Mouse (Mus musculus) liver, adult 2 months (tissue): ENCODE data around the gene Vmn1r224. TPM values are rescaled to one million over a fixed set of nuclear protein-coding genes. Genes with fewer than 3 reads are reported as not detected.

Experiments used
- DNase-seq: peaks from one replicate; pipeline ENCODE4 v3.0.0-alpha.2; 2011; ENCODE audit warnings: low read depth, low spot score; ENCODE audit errors: extremely low read depth
- H3K27ac ChIP-seq: fragments of 200-500 bp; replicated peaks from 2 replicates; pipeline ENCODE4 v1.5.1; 2012; ENCODE audit warnings: low read depth, mild to moderate bottlenecking, control low read depth, inconsistent platforms, low read length; ENCODE audit not compliant: insufficient read depth
- H3K27me3 ChIP-seq: fragments of 200-500 bp; 2 replicates; pipeline ENCODE4 v1.6.1; 2012; ENCODE audit warnings: mild to moderate bottlenecking, moderate library complexity, low read length, inconsistent platforms; ENCODE audit not compliant: control insufficient read depth, insufficient read depth
- H3K36me3 ChIP-seq: fragments of 200-500 bp; 2 replicates; pipeline ENCODE4 v1.6.1; 2012; ENCODE audit warnings: low read length, inconsistent platforms; ENCODE audit not compliant: control insufficient read depth, insufficient read depth
- H3K4me1 ChIP-seq: fragments of 200-500 bp; 2 replicates; pipeline ENCODE4 v1.6.1; 2011; ENCODE audit warnings: low read length; ENCODE audit not compliant: control insufficient read depth, insufficient read depth
- H3K4me3 ChIP-seq: fragments of 200-500 bp; 2 replicates; pipeline ENCODE4 v1.5.1; 2011; ENCODE audit warnings: low read depth, mild to moderate bottlenecking, control low read depth, low read length, moderate library complexity; ENCODE audit not compliant: insufficient read depth
- H3K79me2 ChIP-seq: fragments of 200-500 bp; 2 replicates; pipeline ENCODE4 v1.6.1; 2012; ENCODE audit warnings: inconsistent platforms, mild to moderate bottlenecking, low read length, moderate library complexity; ENCODE audit not compliant: control insufficient read depth, insufficient read depth
- H3K9ac ChIP-seq: fragments of 200-500 bp; 2 replicates; pipeline ENCODE4 v1.6.1; 2012; ENCODE audit warnings: low read depth, mild to moderate bottlenecking, control low read depth, inconsistent platforms, low read length
- CTCF ChIP-seq: fragments of 200-500 bp; IDR thresholded peaks from 2 replicates; pipeline ENCODE4 v1.5.1; 2011; ENCODE audit warnings: low read depth, low read length, control low read depth
- POLR2A ChIP-seq: fragments of 200-500 bp; IDR thresholded peaks from 2 replicates; pipeline ENCODE4 v1.6.1; 2011; ENCODE audit warnings: low read length, control low read depth; ENCODE audit not compliant: insufficient read depth; ENCODE audit errors: extremely low read depth
- WGBS: fragments of 180-500 bp; shearing (Covaris S2); methylation state at CpG from one replicate; pipeline ENCODE4 v1.1.7; 2018; 5-methylcytosine and 5-hydroxymethylcytosine counted together
- polyA plus RNA-seq: library from polyadenylated mRNA; depleted of rRNA; stranded (reverse); fragments of >200 nt; gene quantifications from 2 replicates; pipeline ENCODE4 v1.2.3, GENCODE M21; 2012; rRNA removed
- total RNA-seq: library from RNA; depleted of rRNA; stranded (reverse); fragments of >200 nt; gene quantifications from 2 replicates; pipeline ENCODE4 v1.2.3, GENCODE M21; 2014; rRNA removed

Vmn1r224 gene
- total RNA-seq: not detected in 2 replicates
- not detected in 2 replicates for polyA plus RNA-seq

DNA sequence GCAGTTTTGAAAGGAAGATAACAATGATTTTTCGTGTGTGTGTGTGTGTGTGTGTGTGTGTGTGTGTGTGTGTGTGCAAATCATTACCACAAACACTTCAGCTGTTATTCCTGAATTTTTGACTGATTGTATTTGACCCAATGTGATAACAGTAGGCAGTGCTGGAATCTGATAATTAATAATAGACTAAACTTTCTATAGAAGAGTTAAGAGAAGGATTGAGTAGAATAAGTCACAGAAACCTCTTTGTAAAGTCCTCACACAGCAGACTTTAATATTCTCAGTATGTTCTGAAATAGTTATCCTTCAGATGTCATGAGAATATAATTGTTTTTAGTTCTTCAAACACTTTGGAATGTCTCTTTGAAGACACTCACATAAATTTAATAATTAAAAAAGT is at the start of gene Vmn1r224:
Vmn1r224 (plus strand) TSS at position 301 of the 400 bp plus-strand sequence.
- TF ChIP-seq CTCF: no peak
- no peak for TF ChIP-seq POLR2A
- Histone ChIP-seq H3K27ac (no peak within 1 kb of the TSS), H3K4me3 (no peak within 1 kb of the TSS), H3K36me3 (no peaks in the 10 kb centered on the region), H3K79me2 (no peaks in the 10 kb centered on the region), H3K4me1 (no peaks in the 10 kb centered on the region), H3K27me3 (no peaks in the 10 kb centered on the region), H3K9ac (no peak within 1 kb of the TSS)
- no peak for DNase-seq
- 22% methylated on average over 1 of the region's 1 CpGs for WGBS

DNA sequence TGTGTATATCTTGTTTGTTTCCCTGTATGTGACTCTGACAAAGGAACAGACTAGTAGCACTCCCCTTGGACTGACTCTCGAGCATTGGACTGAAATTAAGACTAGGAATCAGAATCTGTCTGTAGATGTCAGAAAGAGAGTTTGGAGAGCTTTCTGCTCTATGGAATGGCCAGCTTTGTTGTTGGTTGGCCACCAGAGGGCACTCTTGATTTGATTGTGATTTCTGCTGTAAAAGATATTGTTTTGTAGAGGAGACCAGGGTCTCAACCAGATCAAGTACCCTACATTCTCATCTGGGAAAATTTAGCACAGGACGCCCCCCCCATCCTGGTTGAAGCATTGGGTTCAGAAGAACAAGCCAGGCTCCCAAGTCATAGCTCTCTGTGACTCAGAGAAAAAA is 14.8 kb upstream of the Vmn1r224 start:
- no peak for DNase-seq
- Histone ChIP-seq H3K79me2 (no peaks in the 10 kb centered on the region), H3K4me3 (no peak overlapping the region), H3K9ac (no peak overlapping the region), H3K27ac (no peak overlapping the region), H3K36me3 (no peaks in the 10 kb centered on the region), H3K4me1 (no peaks in the 10 kb centered on the region), H3K27me3 (no peaks in the 10 kb centered on the region)
- 30% methylated on average over 2 of the region's 2 CpGs for WGBS
- TF ChIP-seq POLR2A (no peak), CTCF (no peak)

DNA sequence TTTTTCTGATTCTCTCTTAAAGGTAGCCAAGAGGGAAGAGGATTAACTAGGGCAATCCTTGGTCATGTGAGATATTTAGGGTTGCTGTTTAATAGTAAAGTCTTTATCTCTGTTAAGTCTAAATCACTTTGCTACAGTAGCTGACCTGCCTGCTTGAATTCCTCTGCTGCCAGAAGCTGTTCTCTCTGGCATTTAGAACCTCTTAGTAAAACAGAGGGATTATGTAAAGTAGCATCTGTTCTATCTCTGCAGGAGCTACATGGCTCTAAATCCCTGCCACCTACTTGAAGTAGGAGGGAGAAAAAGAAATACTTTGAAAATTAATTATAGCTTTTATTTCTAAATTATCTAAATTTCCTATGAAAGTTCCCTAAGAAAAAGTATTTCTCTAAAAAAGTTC is 25.3 kb downstream of the Vmn1r224 start:
- no peaks in the 10 kb centered on the region for H3K36me3 ChIP-seq
- H3K4me3 ChIP-seq: no peak overlapping the region
- no peaks in the 10 kb centered on the region for H3K4me1 ChIP-seq
- H3K9ac ChIP-seq: no peak overlapping the region
- no peak for DNase-seq
- no peak overlapping the region for H3K27ac ChIP-seq
- no peaks in the 10 kb centered on the region for H3K79me2 ChIP-seq
- TF ChIP-seq CTCF: no peak
- TF ChIP-seq POLR2A: no peak
- H3K27me3 ChIP-seq: no peaks in the 10 kb centered on the region

DNA sequence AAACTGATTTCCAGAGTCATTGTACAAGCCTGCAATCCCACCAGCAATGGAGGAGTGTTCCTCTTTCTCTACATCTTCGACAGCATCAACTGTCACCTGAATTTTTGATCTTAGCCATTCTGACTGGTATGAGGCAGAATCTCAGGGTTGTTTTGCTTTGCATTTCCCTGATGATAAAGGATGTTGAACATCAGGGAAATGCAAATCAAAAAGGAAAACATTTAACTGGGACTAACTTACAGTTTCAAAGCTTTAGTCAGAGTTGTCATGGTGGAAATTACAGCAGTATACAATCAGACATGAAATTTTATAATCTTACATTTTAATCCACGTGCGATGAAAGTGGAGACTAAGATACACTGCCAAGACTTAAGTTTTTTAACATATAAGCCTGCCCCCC is 59.4 kb downstream of the Vmn1r224 start:
- H3K27ac ChIP-seq: no peak overlapping the region

More for the DNA sequence above, 59.4 kb downstream of the Vmn1r224 start:
- H3K79me2 ChIP-seq: no peaks in the 10 kb centered on the region
- H3K4me3 ChIP-seq: no peak overlapping the region
- WGBS: 60% methylated on average over 3 of the region's 3 CpGs
- H3K27me3 ChIP-seq: no peaks in the 10 kb centered on the region
- no peak for DNase-seq
- H3K4me1 ChIP-seq: no peaks in the 10 kb centered on the region
- TF ChIP-seq CTCF: no peak
- no peak for TF ChIP-seq POLR2A
- no peak overlapping the region for H3K9ac ChIP-seq
- no peaks in the 10 kb centered on the region for H3K36me3 ChIP-seq

Other genes starting within 250 kb of the Vmn1r224 start
- not detected in 2 replicates for gene Fpr-rs6, start 231.0 kb upstream of the Vmn1r224 start, total RNA-seq
- not detected in 2 replicates for gene Fpr-rs6, start 231.0 kb upstream of the Vmn1r224 start, polyA plus RNA-seq
- not detected in 2 replicates for gene Vmn2r105, start 179.1 kb upstream of the Vmn1r224 start, total RNA-seq
- gene Vmn2r105, start 179.1 kb upstream of the Vmn1r224 start, polyA plus RNA-seq: not detected in 2 replicates
- gene Vmn2r106, start 128.6 kb upstream of the Vmn1r224 start, total RNA-seq: not detected in 2 replicates
- not detected in 2 replicates for gene Vmn2r106, start 128.6 kb upstream of the Vmn1r224 start, polyA plus RNA-seq
- not detected in 2 replicates for gene Vmn2r107, start 68.9 kb upstream of the Vmn1r224 start, total RNA-seq
- not detected in 2 replicates for gene Vmn2r107, start 68.9 kb upstream of the Vmn1r224 start, polyA plus RNA-seq
- not detected in 2 replicates for gene Vmn2r108, start 67.2 kb downstream of the Vmn1r224 start, total RNA-seq
- not detected in 2 replicates for gene Vmn2r108, start 67.2 kb downstream of the Vmn1r224 start, polyA plus RNA-seq
- not detected in 2 replicates for gene Vmn1r225, start 84.0 kb downstream of the Vmn1r224 start, total RNA-seq
- gene Vmn1r225, start 84.0 kb downstream of the Vmn1r224 start, polyA plus RNA-seq: not detected in 2 replicates
- not detected in 2 replicates for gene Vmn2r109, start 150.6 kb downstream of the Vmn1r224 start, total RNA-seq
- gene Vmn2r109, start 150.6 kb downstream of the Vmn1r224 start, polyA plus RNA-seq: not detected in 2 replicates
- not detected in 2 replicates for gene Vmn2r110, start 182.3 kb downstream of the Vmn1r224 start, total RNA-seq
- gene Vmn2r110, start 182.3 kb downstream of the Vmn1r224 start, polyA plus RNA-seq: not detected in 2 replicates
- not detected in 2 replicates for gene Fpr-rs3, start 210.7 kb downstream of the Vmn1r224 start, total RNA-seq
- gene Fpr-rs3, start 210.7 kb downstream of the Vmn1r224 start, polyA plus RNA-seq: not detected in 2 replicates